Mouse (Mus musculus) brown adipose tissue, adult 24 weeks (tissue): Measurements from ENCODE around the gene Olfr1044. TPM values are rescaled to one million over a fixed set of nuclear protein-coding genes. Genes with fewer than 3 reads are reported as not detected.
"Not testable (repeated sequence)": the region's sequence is repeated elsewhere in the genome, so short reads cannot be mapped to it uniquely, and the experiment has no call there.

ENCODE experiments used
- H3K27ac ChIP-seq: fragments of 200-500 bp; replicated peaks from 2 replicates; pipeline ENCODE4 v1.5.1; 2012; ENCODE audit warnings: low read depth, mild to moderate bottlenecking, low read length
- H3K4me1 ChIP-seq: fragments of 200-500 bp; 2 replicates; pipeline ENCODE4 v1.6.1; 2012; ENCODE audit warnings: low read length, mixed read lengths; ENCODE audit not compliant: control insufficient read depth, insufficient read depth, insufficient read length
- H3K4me3 ChIP-seq: fragments of 200-500 bp; 2 replicates; pipeline ENCODE4 v1.5.1; 2012; ENCODE audit warnings: low read depth, mild to moderate bottlenecking, low read length, moderate library complexity; ENCODE audit not compliant: insufficient read depth
- polyA plus RNA-seq: library from polyadenylated mRNA; stranded (reverse); fragments of >200 nt; gene quantifications from 2 replicates; pipeline ENCODE4 v1.2.4, GENCODE M21; 2012; ENCODE audit not compliant: missing spikeins, insufficient read depth, insufficient read length

Olfr1044 gene
- not detected in 2 replicates for polyA plus RNA-seq

GRCm38 (mm10) chr2:86177720-86178119 is at the start of gene Olfr1044:
Olfr1044 (minus strand) TSS chr2:86177820.
- no peak within 1 kb of the TSS for H3K27ac ChIP-seq
- H3K4me3 ChIP-seq, result no peak within 1 kb of the TSS
- no peaks in the 10 kb centered on the region for H3K4me1 ChIP-seq

GRCm38 (mm10) chr2:86219214-86219613 is 41.6 kb upstream of the Olfr1044 start, which contains the start of gene Olfr1046:
Olfr1046 (minus strand) TSS chr2:86219314.
- no peak within 1 kb of the TSS for H3K4me3 ChIP-seq
- H3K4me1 ChIP-seq, result no peaks in the 10 kb centered on the region
- H3K27ac ChIP-seq, result no peak within 1 kb of the TSS

- Histone ChIP-seq H3K4me3 (no peak within 1 kb of the TSS), H3K4me1 (no peaks in the 10 kb centered on the region), H3K27ac (no peak within 1 kb of the TSS)
These were observed 25.3 kb upstream of the Olfr1044 start, which contains the start of gene Olfr1045 for GRCm38 (mm10) chr2:86202909-86203308. Olfr1045 (minus strand) TSS chr2:86203009.

- no peak overlapping the region for H3K27ac ChIP-seq
- H3K4me1 ChIP-seq, result no peaks in the 10 kb centered on the region
- no peak overlapping the region for H3K4me3 ChIP-seq
These were observed 18.2 kb upstream of the Olfr1044 start for GRCm38 (mm10) chr2:86195863-86196262.

- Histone ChIP-seq H3K4me3 (no peak within 1 kb of the TSS), H3K4me1 (no peaks in the 10 kb centered on the region), H3K27ac (no peak within 1 kb of the TSS)
These were observed 8.0 kb upstream of the Olfr1044 start, which contains the start of gene Olfr52 for GRCm38 (mm10) chr2:86185583-86185982. Olfr52 (minus strand) TSS chr2:86185683.

GRCm38 (mm10) chr2:86179950-86180349 is 2.3 kb upstream of the Olfr1044 start:
- H3K4me1 ChIP-seq, result no peaks in the 10 kb centered on the region
- H3K27ac ChIP-seq, result no peak overlapping the region

GRCm38 (mm10) chr2:86175422-86175821 is 2.2 kb downstream of the Olfr1044 start:
- not testable (repeated sequence) for H3K27ac ChIP-seq, H3K4me3 ChIP-seq, H3K4me1 ChIP-seq

More at GRCm38 (mm10) chr2:86179950-86180349, 2.3 kb upstream of the Olfr1044 start:
- H3K4me3 ChIP-seq, result no peak overlapping the region

- H3K27ac ChIP-seq, result no peak within 1 kb of the TSS
- H3K4me3 ChIP-seq, result no peak within 1 kb of the TSS
- no peaks in the 10 kb centered on the region for H3K4me1 ChIP-seq
These were observed 10.2 kb downstream of the Olfr1044 start, which contains the start of gene Olfr1043 for GRCm38 (mm10) chr2:86167422-86167821. Olfr1043 (minus strand) TSS chr2:86167522.

- H3K27ac ChIP-seq, result no peak within 1 kb of the TSS
- H3K4me1 ChIP-seq, result no peaks in the 10 kb centered on the region
- H3K4me3 ChIP-seq, result no peak within 1 kb of the TSS
These were observed 15.9 kb downstream of the Olfr1044 start, which contains the start of gene Olfr1042 for GRCm38 (mm10) chr2:86161738-86162137. Olfr1042 (minus strand) TSS chr2:86161838.

- no peak within 1 kb of the TSS for H3K27ac ChIP-seq
- H3K4me1 ChIP-seq, result no peaks in the 10 kb centered on the region
- H3K4me3 ChIP-seq, result no peak within 1 kb of the TSS
These were observed 31.0 kb downstream of the Olfr1044 start, which contains the start of gene Olfr1040 for GRCm38 (mm10) chr2:86146632-86147031. Olfr1040 (minus strand) TSS chr2:86146732.

- H3K27ac ChIP-seq, result no peak within 1 kb of the TSS
- H3K4me1 ChIP-seq, result no peaks in the 10 kb centered on the region
- no peak within 1 kb of the TSS for H3K4me3 ChIP-seq
These were observed 41.8 kb downstream of the Olfr1044 start, which contains the start of gene Olfr1039 for GRCm38 (mm10) chr2:86135828-86136227. Olfr1039 (minus strand) TSS chr2:86135928.

Other genes with a start within 250 kb of the Olfr1044 start
- gene Olfr1028, start 227.4 kb downstream of the Olfr1044 start, polyA plus RNA-seq, result not detected in 2 replicates
- not detected in 2 replicates for gene Olfr1029, start 203.9 kb downstream of the Olfr1044 start, polyA plus RNA-seq
- gene Olfr1030, start 198.5 kb downstream of the Olfr1044 start, polyA plus RNA-seq, result not detected in 2 replicates
- not detected in 2 replicates for gene Olfr1031, start 187.5 kb downstream of the Olfr1044 start, polyA plus RNA-seq
- gene Olfr1032, start 172.3 kb downstream of the Olfr1044 start, polyA plus RNA-seq, result not detected in 2 replicates
- 2.5 TPM in 1 of 2 replicates, not detected in the other for gene Olfr1033, start 157.2 kb downstream of the Olfr1044 start, polyA plus RNA-seq
- gene Olfr1034, start 132.0 kb downstream of the Olfr1044 start, polyA plus RNA-seq, result not detected in 2 replicates
- not detected in 2 replicates for gene Olfr1036, start 103.8 kb downstream of the Olfr1044 start, polyA plus RNA-seq
- not detected in 2 replicates for gene Olfr1037, start 90.4 kb downstream of the Olfr1044 start, polyA plus RNA-seq
- not detected in 2 replicates for gene Olfr1039, start 41.9 kb downstream of the Olfr1044 start, polyA plus RNA-seq
- not detected in 2 replicates for gene Olfr1040, start 31.1 kb downstream of the Olfr1044 start, polyA plus RNA-seq
- gene Olfr1042, start 16.0 kb downstream of the Olfr1044 start, polyA plus RNA-seq, result not detected in 2 replicates
- not detected in 2 replicates for gene Olfr1043, start 10.3 kb downstream of the Olfr1044 start, polyA plus RNA-seq
- gene Olfr52, start 7.9 kb upstream of the Olfr1044 start, polyA plus RNA-seq, result not detected in 2 replicates
- gene Olfr1045, start 25.2 kb upstream of the Olfr1044 start, polyA plus RNA-seq, result not detected in 2 replicates
- not detected in 2 replicates for gene Olfr1046, start 41.5 kb upstream of the Olfr1044 start, polyA plus RNA-seq
- gene Olfr1047, start 53.6 kb upstream of the Olfr1044 start, polyA plus RNA-seq, result not detected in 2 replicates
- gene Olfr1048, start 62.5 kb upstream of the Olfr1044 start, polyA plus RNA-seq, result not detected in 2 replicates
- gene Olfr1049, start 80.5 kb upstream of the Olfr1044 start, polyA plus RNA-seq, result not detected in 2 replicates
- not detected in 2 replicates for gene Olfr1051, start 101.3 kb upstream of the Olfr1044 start, polyA plus RNA-seq
- not detected in 2 replicates for gene Olfr1052, start 114.6 kb upstream of the Olfr1044 start, polyA plus RNA-seq
- gene Olfr1053, start 137.5 kb upstream of the Olfr1044 start, polyA plus RNA-seq, result not detected in 2 replicates
- not detected in 2 replicates for gene Olfr1054, start 157.6 kb upstream of the Olfr1044 start, polyA plus RNA-seq
- not detected in 2 replicates for gene Olfr1055, start 172.5 kb upstream of the Olfr1044 start, polyA plus RNA-seq
- not detected in 2 replicates for gene Olfr1056, start 184.6 kb upstream of the Olfr1044 start, polyA plus RNA-seq
- gene Olfr1057, start 200.6 kb upstream of the Olfr1044 start, polyA plus RNA-seq, result not detected in 2 replicates
- not detected in 2 replicates for gene Olfr1058, start 210.7 kb upstream of the Olfr1044 start, polyA plus RNA-seq
- gene Olfr1061, start 236.2 kb upstream of the Olfr1044 start, polyA plus RNA-seq, result not detected in 2 replicates
- gene Olfr1062, start 248.9 kb upstream of the Olfr1044 start, polyA plus RNA-seq, result not detected in 2 replicates